Mouse (Mus musculus): ENCODE data around the gene Lgals7. TPM values are rescaled to one million over a fixed set of nuclear protein-coding genes. Genes with fewer than 3 reads are reported as not detected.

The Lgals7 gene
- polyA plus RNA-seq, 1 experiment from 2014 or later, result 2.4 TPM

- Histone ChIP-seq H3K36me3 (ENCODE audit: poor library complexity, severe bottlenecking) (peaks cover 68% of the 10 kb centered on the region), H3K9me3 (replicated peaks) (no peaks in the 10 kb centered on the region), H3K9ac (no peak overlapping the region), H3K4me2 (no peak overlapping the region), H3K4me3 (no peak overlapping the region), H3K4me1 (peaks cover 43% of the 10 kb centered on the region), H3K27me3 (no peaks in the 10 kb centered on the region), H3K27ac (peak overlapping the region; percentile 48; the same call in 1 of the 2 replicates)
- 80% methylated on average over 10 of the region's 10 CpGs for WGBS
- no peak for ATAC-seq
These were observed 42.3 kb upstream of the Lgals7 start for GRCm38 (mm10) chr7:28821261-28821831.

DNA sequence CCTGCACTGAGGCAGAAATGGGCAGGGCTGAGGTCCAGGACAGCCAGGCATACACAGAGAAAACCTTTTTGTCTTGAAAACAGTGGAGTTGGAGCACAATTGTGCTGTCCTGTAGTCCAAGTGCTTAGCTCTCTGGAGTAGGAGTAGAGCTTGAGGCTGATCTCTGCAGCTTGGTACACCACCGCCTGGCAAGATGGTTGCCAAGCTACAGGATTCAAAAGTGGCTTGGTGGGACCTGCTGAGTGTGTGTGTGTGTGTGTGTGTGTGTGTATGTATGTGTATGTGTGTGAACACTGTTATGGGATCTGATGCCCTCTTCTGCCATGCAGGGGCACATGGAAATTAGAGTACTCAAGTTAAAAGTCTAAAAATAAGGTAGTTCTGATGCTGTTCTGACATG, 41.1 kb upstream of the Lgals7 start:
- no peak overlapping the region for H3K9ac ChIP-seq
- H3K4me2 ChIP-seq, result no peak overlapping the region
- no peak for ATAC-seq
- peaks cover 32% of the 10 kb centered on the region for H3K4me1 ChIP-seq
- no peaks in the 10 kb centered on the region for H3K27me3 ChIP-seq
- peaks cover 56% of the 10 kb centered on the region for H3K36me3 ChIP-seq (ENCODE audit: poor library complexity, severe bottlenecking)
- no peak overlapping the region for H3K27ac ChIP-seq
- no peaks in the 10 kb centered on the region for H3K9me3 ChIP-seq (replicated peaks)
- no peak overlapping the region for H3K4me3 ChIP-seq
- WGBS, result 58% methylated on average over 1 of the region's 1 CpGs

- WGBS, result 59% methylated on average over 10 of the region's 10 CpGs
- H3K9me3 ChIP-seq (replicated peaks), result no peaks in the 10 kb centered on the region
- H3K4me1 ChIP-seq, result peaks cover 25% of the 10 kb centered on the region
- H3K4me3 ChIP-seq, result no peak overlapping the region
- no peak overlapping the region for H3K4me2 ChIP-seq
- H3K27ac ChIP-seq, result peak overlapping the region; percentile 22; the same call in 1 of the 2 replicates
- no peaks in the 10 kb centered on the region for H3K27me3 ChIP-seq
- no peak for ATAC-seq
- no peak overlapping the region for H3K9ac ChIP-seq
- peaks cover 49% of the 10 kb centered on the region for H3K36me3 ChIP-seq (ENCODE audit: poor library complexity, severe bottlenecking)
These were observed 40.4 kb upstream of the Lgals7 start for GRCm38 (mm10) chr7:28822993-28823903.

GRCm38 (mm10) chr7:28823932-28824331, 39.7 kb upstream of the Lgals7 start:
- peaks cover 43% of the 10 kb centered on the region for H3K36me3 ChIP-seq (ENCODE audit: poor library complexity, severe bottlenecking)
- H3K4me2 ChIP-seq, result no peak overlapping the region
- H3K9me3 ChIP-seq (replicated peaks), result no peaks in the 10 kb centered on the region
- H3K4me1 ChIP-seq, result peaks cover 25% of the 10 kb centered on the region
- H3K4me3 ChIP-seq, result no peak overlapping the region
- ATAC-seq, result no peak
- 68% methylated on average over 2 of the region's 2 CpGs for WGBS
- no peaks in the 10 kb centered on the region for H3K27me3 ChIP-seq
- no peak overlapping the region for H3K9ac ChIP-seq
- H3K27ac ChIP-seq, result peak overlapping the region; percentile 22; the same call in 1 of the 2 replicates

- Histone ChIP-seq H3K27ac (peak within 1 kb of the TSS; percentile 80), H3K4me1 (peaks cover 19% of the 10 kb centered on the region), H3K4me3 (peak within 1 kb of the TSS; percentile 50), H3K36me3 (ENCODE audit: poor library complexity, severe bottlenecking) (peaks cover 38% of the 10 kb centered on the region), H3K9ac (peak within 1 kb of the TSS; percentile 67), H3K9me3 (replicated peaks) (no peaks in the 10 kb centered on the region), H3K27me3 (no peaks in the 10 kb centered on the region), H3K4me2 (peak within 1 kb of the TSS; percentile 66)
- ATAC-seq, result peak; percentile 81
- 3% methylated on average over 33 of the region's 33 CpGs for WGBS
These were observed 38.5 kb upstream of the Lgals7 start, which contains the start of gene Ech1 for GRCm38 (mm10) chr7:28824941-28825685. Gene Ech1, plus strand, starts transcription at chr7:28825217.

GRCm38 (mm10) chr7:28825686-28826401, 37.8 kb upstream of the Lgals7 start:
- 68% methylated on average over 11 of the region's 11 CpGs for WGBS
- no peaks in the 10 kb centered on the region for H3K9me3 ChIP-seq (replicated peaks)

GRCm38 (mm10) chr7:28826402-28826772, 37.3 kb upstream of the Lgals7 start:
- no peaks in the 10 kb centered on the region for H3K27me3 ChIP-seq
- peaks cover 13% of the 10 kb centered on the region for H3K4me1 ChIP-seq
- H3K4me3 ChIP-seq, result no peak overlapping the region
- H3K27ac ChIP-seq, result no peak overlapping the region
- peak overlapping the region; percentile 66; the same call in 1 of the 2 replicates for H3K4me2 ChIP-seq
- H3K9ac ChIP-seq, result no peak overlapping the region
- H3K36me3 ChIP-seq (ENCODE audit: poor library complexity, severe bottlenecking), result peaks cover 36% of the 10 kb centered on the region
- no peak for ATAC-seq
- no peaks in the 10 kb centered on the region for H3K9me3 ChIP-seq (replicated peaks)
- 94% methylated on average over 7 of the region's 7 CpGs for WGBS

More at GRCm38 (mm10) chr7:28825686-28826401, 37.8 kb upstream of the Lgals7 start:
- Histone ChIP-seq H3K36me3 (ENCODE audit: poor library complexity, severe bottlenecking) (peaks cover 38% of the 10 kb centered on the region), H3K4me1 (peaks cover 13% of the 10 kb centered on the region), H3K4me2 (peak overlapping the region; percentile 66), H3K4me3 (peak overlapping the region; percentile 50), H3K27me3 (no peaks in the 10 kb centered on the region), H3K9ac (peak overlapping the region; percentile 67), H3K27ac (no peak overlapping the region)
- no peak for ATAC-seq

GRCm38 (mm10) chr7:28827338-28827737, 36.3 kb upstream of the Lgals7 start:
- H3K36me3 ChIP-seq (ENCODE audit: poor library complexity, severe bottlenecking), result peaks cover 34% of the 10 kb centered on the region
- WGBS, result 45% methylated on average over 3 of the region's 3 CpGs
- H3K9me3 ChIP-seq (replicated peaks), result no peaks in the 10 kb centered on the region
- no peak overlapping the region for H3K27ac ChIP-seq
- no peak overlapping the region for H3K4me3 ChIP-seq
- H3K4me2 ChIP-seq, result no peak overlapping the region
- ATAC-seq, result no peak
- no peaks in the 10 kb centered on the region for H3K27me3 ChIP-seq
- H3K9ac ChIP-seq, result no peak overlapping the region
- H3K4me1 ChIP-seq, result peaks cover 13% of the 10 kb centered on the region

DNA sequence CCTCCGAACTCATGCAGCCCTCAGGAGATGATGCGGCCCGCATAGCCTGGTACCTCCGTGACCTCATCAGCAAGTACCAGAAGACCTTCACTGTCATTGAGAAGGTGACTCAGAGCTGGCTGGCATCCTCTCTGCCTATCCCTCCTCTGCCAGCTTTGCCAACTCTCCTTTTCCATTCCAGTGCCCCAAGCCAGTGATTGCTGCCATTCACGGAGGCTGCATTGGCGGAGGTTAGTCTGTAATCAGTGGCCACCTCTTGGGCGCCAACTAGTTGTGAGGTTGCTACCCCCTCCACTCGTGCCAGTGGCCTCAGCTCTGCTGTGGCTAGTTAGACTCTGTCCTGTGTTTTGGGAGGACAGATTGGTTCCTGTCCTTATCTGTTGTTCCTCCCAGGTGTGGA, 33.8 kb upstream of the Lgals7 start:
- no peak overlapping the region for H3K27ac ChIP-seq
- H3K4me2 ChIP-seq, result no peak overlapping the region
- no peak overlapping the region for H3K9ac ChIP-seq
- H3K4me3 ChIP-seq, result no peak overlapping the region
- no peak for ATAC-seq
- H3K27me3 ChIP-seq, result no peaks in the 10 kb centered on the region
- no peaks in the 10 kb centered on the region for H3K9me3 ChIP-seq (replicated peaks)
- H3K36me3 ChIP-seq (ENCODE audit: poor library complexity, severe bottlenecking), result peaks cover 24% of the 10 kb centered on the region
- peaks cover 9% of the 10 kb centered on the region for H3K4me1 ChIP-seq
- WGBS, result 97% methylated on average over 8 of the region's 8 CpGs

GRCm38 (mm10) chr7:28830981-28831380, 32.7 kb upstream of the Lgals7 start:
- H3K4me1 ChIP-seq, result peaks cover 2% of the 10 kb centered on the region
- peaks cover 24% of the 10 kb centered on the region for H3K36me3 ChIP-seq (ENCODE audit: poor library complexity, severe bottlenecking)
- 97% methylated on average over 5 of the region's 5 CpGs for WGBS
- H3K4me2 ChIP-seq, result no peak overlapping the region
- no peak overlapping the region for H3K4me3 ChIP-seq
- H3K9ac ChIP-seq, result no peak overlapping the region
- ATAC-seq, result no peak
- H3K27ac ChIP-seq, result no peak overlapping the region
- H3K9me3 ChIP-seq (replicated peaks), result no peaks in the 10 kb centered on the region
- no peaks in the 10 kb centered on the region for H3K27me3 ChIP-seq

- no peak overlapping the region for H3K27ac ChIP-seq
- 94% methylated on average over 17 of the region's 17 CpGs for WGBS
- H3K4me3 ChIP-seq, result no peak overlapping the region
- ATAC-seq, result no peak
- no peaks in the 10 kb centered on the region for H3K4me1 ChIP-seq
- H3K9ac ChIP-seq, result no peak overlapping the region
- H3K27me3 ChIP-seq, result no peaks in the 10 kb centered on the region
- H3K36me3 ChIP-seq (ENCODE audit: poor library complexity, severe bottlenecking), result peaks cover 24% of the 10 kb centered on the region
- no peak overlapping the region for H3K4me2 ChIP-seq
- no peaks in the 10 kb centered on the region for H3K9me3 ChIP-seq (replicated peaks)
These were observed 32.1 kb upstream of the Lgals7 start for GRCm38 (mm10) chr7:28831411-28832125.

All from forebrain, embryonic 13.5 days (tissue).